Mouse (Mus musculus) liver, embryonic 15.5 days (tissue): ENCODE measurements around the gene Arl15. TPM values are rescaled to one million over a fixed set of nuclear protein-coding genes. Genes with fewer than 3 reads are reported as not detected.

Source experiments
- ATAC-seq: fragments of 200-750 bp; cut with Nextera tagmentation; 2 replicates; pipeline ENCODE4 v1.8.0; 2017; ENCODE audit warnings: moderate number of reproducible peaks, mild to moderate bottlenecking, moderate library complexity; ENCODE audit not compliant: insufficient read depth
- H3K27ac ChIP-seq: fragments of 300-500 bp; sonication (generic); replicated peaks from 2 replicates; pipeline ENCODE4 v1.5.1; 2015; ENCODE audit warnings: mild to moderate bottlenecking, inconsistent platforms
- H3K27me3 ChIP-seq: fragments of 300-500 bp; sonication (generic); 2 replicates; pipeline ENCODE4 v1.6.1; 2015; ENCODE audit warnings: mild to moderate bottlenecking, inconsistent platforms
- H3K36me3 ChIP-seq: fragments of 300-500 bp; sonication (generic); replicated peaks from 2 replicates; pipeline ENCODE4 v1.6.1; 2015; ENCODE audit warnings: moderate library complexity, mild to moderate bottlenecking, inconsistent platforms
- H3K4me1 ChIP-seq: fragments of 300-500 bp; sonication (generic); replicated peaks from 2 replicates; pipeline ENCODE4 v1.6.1; 2015; ENCODE audit warnings: inconsistent platforms
- H3K4me2 ChIP-seq: fragments of 300-500 bp; sonication (generic); 2 replicates; pipeline ENCODE4 v1.6.1; 2015; ENCODE audit warnings: moderate library complexity, mild to moderate bottlenecking, inconsistent platforms
- H3K4me3 ChIP-seq: fragments of 300-500 bp; sonication (generic); replicated peaks from 2 replicates; pipeline ENCODE4 v1.5.1; 2015; ENCODE audit warnings: mild to moderate bottlenecking, inconsistent platforms
- H3K9ac ChIP-seq: fragments of 300-500 bp; sonication (generic); 2 replicates; pipeline ENCODE4 v1.6.1; 2015; ENCODE audit warnings: moderate library complexity, mild to moderate bottlenecking, inconsistent platforms
- H3K9me3 ChIP-seq: fragments of 300-500 bp; sonication (generic); replicated peaks from 2 replicates; pipeline ENCODE4 v1.6.1; 2016; ENCODE audit warnings: inconsistent platforms
- WGBS: fragments of 180-500 bp; shearing (Covaris S2); methylation state at CpG from one replicate; pipeline ENCODE4 v1.1.7; 2015; ENCODE audit warnings: mixed read lengths; ENCODE audit not compliant: insufficient replicate concordance; 5-methylcytosine and 5-hydroxymethylcytosine counted together
- polyA plus RNA-seq: library from polyadenylated mRNA; unstranded; fragments of >200 nt; fragmentation: Nextera tagmentation; extraction: Ambion mirVana; gene quantifications from 2 replicates; pipeline ENCODE4 v1.2.1, GENCODE M21; 2015

Arl15 gene
- polyA plus RNA-seq, 1 experiment from 2014 or later, result 2.4 TPM

GRCm38 (mm10) chr13:113811141-113811540, 16.8 kb downstream of the Arl15 start:
- no peak for ATAC-seq
- H3K4me1 ChIP-seq, result peaks cover 50% of the 10 kb centered on the region
- H3K27me3 ChIP-seq, result no peaks in the 10 kb centered on the region
- no peaks in the 10 kb centered on the region for H3K9me3 ChIP-seq
- H3K36me3 ChIP-seq, result no peaks in the 10 kb centered on the region
- no peak overlapping the region for H3K4me3 ChIP-seq
- H3K4me2 ChIP-seq, result no peak overlapping the region
- no peak overlapping the region for H3K27ac ChIP-seq
- H3K9ac ChIP-seq, result no peak overlapping the region
- WGBS, result 81% methylated on average over 2 of the region's 2 CpGs

GRCm38 (mm10) chr13:113811910-113812592, 17.7 kb downstream of the Arl15 start:
- H3K4me2 ChIP-seq, result no peak overlapping the region
- H3K4me3 ChIP-seq, result no peak overlapping the region
- no peak for ATAC-seq
- H3K27me3 ChIP-seq, result no peaks in the 10 kb centered on the region
- H3K9me3 ChIP-seq, result no peaks in the 10 kb centered on the region
- H3K36me3 ChIP-seq, result no peaks in the 10 kb centered on the region
- H3K9ac ChIP-seq, result no peak overlapping the region
- H3K4me1 ChIP-seq, result peaks cover 59% of the 10 kb centered on the region
- H3K27ac ChIP-seq, result no peak overlapping the region
- 51% methylated on average over 9 of the region's 9 CpGs for WGBS

- WGBS, result 32% methylated on average over 6 of the region's 6 CpGs
- Histone ChIP-seq H3K36me3 (no peaks in the 10 kb centered on the region), H3K4me1 (peaks cover 62% of the 10 kb centered on the region), H3K27me3 (no peaks in the 10 kb centered on the region), H3K27ac (no peak overlapping the region), H3K9ac (no peak overlapping the region), H3K9me3 (no peaks in the 10 kb centered on the region), H3K4me3 (no peak overlapping the region), H3K4me2 (no peak overlapping the region)
- no peak for ATAC-seq
Observed at GRCm38 (mm10) chr13:113812593-113812975, 18.3 kb downstream of the Arl15 start.

GRCm38 (mm10) chr13:113814121-113814520, 19.8 kb downstream of the Arl15 start:
- H3K27ac ChIP-seq, result no peak overlapping the region
- 22% methylated on average over 8 of the region's 8 CpGs for WGBS
- no peaks in the 10 kb centered on the region for H3K9me3 ChIP-seq
- no peak overlapping the region for H3K4me2 ChIP-seq
- no peaks in the 10 kb centered on the region for H3K36me3 ChIP-seq
- no peak overlapping the region for H3K9ac ChIP-seq
- peaks cover 65% of the 10 kb centered on the region for H3K4me1 ChIP-seq
- H3K27me3 ChIP-seq, result no peaks in the 10 kb centered on the region
- no peak overlapping the region for H3K4me3 ChIP-seq
- ATAC-seq, result no peak

GRCm38 (mm10) chr13:113815697-113816420, 21.6 kb downstream of the Arl15 start:
- peak overlapping the region; percentile 58 for H3K4me2 ChIP-seq
- H3K4me3 ChIP-seq, result peak overlapping the region; percentile 8; the same call in 1 of the 2 replicates
- no peaks in the 10 kb centered on the region for H3K36me3 ChIP-seq

GRCm38 (mm10) chr13:113816421-113816810, 22.1 kb downstream of the Arl15 start:
- Histone ChIP-seq H3K4me2 (peak overlapping the region; percentile 58), H3K4me1 (peaks cover 55% of the 10 kb centered on the region), H3K27ac (no peak overlapping the region), H3K36me3 (no peaks in the 10 kb centered on the region), H3K9me3 (no peaks in the 10 kb centered on the region), H3K9ac (no peak overlapping the region), H3K27me3 (no peaks in the 10 kb centered on the region), H3K4me3 (peak overlapping the region; percentile 8; the same call in 1 of the 2 replicates)
- WGBS, result 64% methylated on average over 6 of the region's 6 CpGs
- 0 out of 2 replicates have a peak, but pooled peaks have one; percentile 14 for ATAC-seq

More at GRCm38 (mm10) chr13:113815697-113816420, 21.6 kb downstream of the Arl15 start:
- WGBS, result 31% methylated on average over 15 of the region's 15 CpGs
- Histone ChIP-seq H3K27me3 (no peaks in the 10 kb centered on the region), H3K4me1 (peaks cover 59% of the 10 kb centered on the region), H3K27ac (no peak overlapping the region), H3K9ac (no peak overlapping the region), H3K9me3 (no peaks in the 10 kb centered on the region)
- ATAC-seq, result peak; percentile 92

- Histone ChIP-seq H3K9ac (no peak overlapping the region), H3K36me3 (no peaks in the 10 kb centered on the region), H3K27ac (no peak overlapping the region), H3K4me3 (no peak overlapping the region), H3K27me3 (no peaks in the 10 kb centered on the region), H3K9me3 (no peaks in the 10 kb centered on the region), H3K4me1 (peaks cover 41% of the 10 kb centered on the region), H3K4me2 (no peak overlapping the region)
- no peak for ATAC-seq
- WGBS, result 79% methylated on average over 7 of the region's 7 CpGs
Observed at GRCm38 (mm10) chr13:113819006-113819405, 24.7 kb downstream of the Arl15 start.

- no peak for ATAC-seq
- H3K36me3 ChIP-seq, result no peaks in the 10 kb centered on the region
- no peak overlapping the region for H3K4me2 ChIP-seq
- H3K27ac ChIP-seq, result no peak overlapping the region
- H3K4me1 ChIP-seq, result peaks cover 29% of the 10 kb centered on the region
- 68% methylated on average over 3 of the region's 3 CpGs for WGBS
- H3K9me3 ChIP-seq, result no peaks in the 10 kb centered on the region
- no peak overlapping the region for H3K9ac ChIP-seq
- no peaks in the 10 kb centered on the region for H3K27me3 ChIP-seq
- no peak overlapping the region for H3K4me3 ChIP-seq
Observed at GRCm38 (mm10) chr13:113820176-113820575, 25.9 kb downstream of the Arl15 start.

GRCm38 (mm10) chr13:113821891-113822290, 27.6 kb downstream of the Arl15 start:
- peaks cover 12% of the 10 kb centered on the region for H3K4me1 ChIP-seq
- no peaks in the 10 kb centered on the region for H3K9me3 ChIP-seq
- H3K4me2 ChIP-seq, result no peak overlapping the region
- no peaks in the 10 kb centered on the region for H3K36me3 ChIP-seq
- no peaks in the 10 kb centered on the region for H3K27me3 ChIP-seq
- no peak overlapping the region for H3K9ac ChIP-seq
- H3K4me3 ChIP-seq, result no peak overlapping the region
- H3K27ac ChIP-seq, result no peak overlapping the region
- WGBS, result 84% methylated on average over 12 of the region's 12 CpGs
- ATAC-seq, result no peak

- WGBS, result 81% methylated on average over 3 of the region's 3 CpGs
- Histone ChIP-seq H3K4me2 (no peak overlapping the region), H3K27me3 (no peaks in the 10 kb centered on the region), H3K4me1 (0 out of 2 replicates have a peak, but pooled peaks cover 5% of the 10 kb centered on the region), H3K27ac (no peak overlapping the region), H3K4me3 (no peak overlapping the region), H3K9ac (no peak overlapping the region), H3K36me3 (no peaks in the 10 kb centered on the region), H3K9me3 (no peaks in the 10 kb centered on the region)
- no peak for ATAC-seq
Observed at GRCm38 (mm10) chr13:113824027-113824426, 29.7 kb downstream of the Arl15 start.

- ATAC-seq, result no peak
- Histone ChIP-seq H3K27ac (no peak overlapping the region), H3K4me3 (no peak overlapping the region), H3K36me3 (no peaks in the 10 kb centered on the region), H3K9me3 (no peaks in the 10 kb centered on the region), H3K4me1 (peaks cover 14% of the 10 kb centered on the region), H3K4me2 (no peak overlapping the region), H3K9ac (no peak overlapping the region), H3K27me3 (no peaks in the 10 kb centered on the region)
- WGBS, result 38% methylated on average over 3 of the region's 3 CpGs
Observed at GRCm38 (mm10) chr13:113828633-113829032, 34.3 kb downstream of the Arl15 start.
